Mouse (Mus musculus) adrenal gland, postnatal 4 days (tissue): ENCODE data around the gene Tac4. TPM values are rescaled to one million over a fixed set of nuclear protein-coding genes. Genes with fewer than 3 reads are reported as not detected.
A peak's percentile ranks its signal among the peaks of the same experiment; 100 is the strongest.

Experiments
- DNase-seq, 2 experiments: peaks; one replicate each; pipeline ENCODE4 v3.0.0; 2021 to 2022; ENCODE audit warnings: low spot score in 2 of 2, mixed read lengths in 2 of 2
- long read RNA-seq, 2 experiments: library from polyadenylated mRNA; stranded (forward); transcript quantifications; one replicate each; pipeline ENCODE4 v2.0.0; 2021
- total RNA-seq, 2 experiments: library from RNA; stranded (reverse); gene quantifications; 2 replicates each; pipeline ENCODE4 v1.2.3; 2021

Tac4 gene
- under 1 TPM in 1 of 2 experiments, not detected in 1; 0.22 TPM for total RNA-seq
- long read RNA-seq, experiment 1 = 0 reads
- long read RNA-seq, experiment 2 = 0 reads

DNA sequence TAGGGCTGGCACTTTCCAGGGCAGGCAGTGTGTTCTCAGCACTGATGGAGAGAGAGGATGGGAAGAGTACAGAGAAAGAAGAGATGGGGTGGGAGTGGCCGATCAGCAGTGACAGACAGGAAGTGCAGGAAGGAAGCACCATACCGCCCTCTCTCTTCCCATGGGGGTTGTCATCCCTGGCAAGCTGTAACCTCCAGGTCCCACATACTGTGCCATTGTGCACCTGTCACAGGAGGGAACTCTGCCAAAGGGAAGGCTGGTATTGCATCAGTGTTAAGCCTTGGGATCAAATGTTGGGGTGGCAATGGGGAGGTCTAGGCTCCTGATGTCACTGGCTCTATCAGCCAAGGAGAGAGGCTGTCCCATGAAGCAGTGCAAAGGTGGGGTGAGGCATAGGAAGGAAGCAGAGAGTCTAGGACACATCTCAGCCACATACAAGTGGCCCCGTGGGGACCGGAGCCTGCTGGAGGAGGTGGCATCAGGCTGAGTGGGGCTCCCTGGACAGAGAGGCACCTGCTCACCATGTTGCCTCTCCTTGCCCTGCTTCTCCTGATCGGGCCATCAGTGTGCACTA, at the start of gene Tac4:
Gene Tac4, plus strand, starts transcription at position 352 of the 574 bp plus-strand sequence.
- no peak for DNase-seq

DNA sequence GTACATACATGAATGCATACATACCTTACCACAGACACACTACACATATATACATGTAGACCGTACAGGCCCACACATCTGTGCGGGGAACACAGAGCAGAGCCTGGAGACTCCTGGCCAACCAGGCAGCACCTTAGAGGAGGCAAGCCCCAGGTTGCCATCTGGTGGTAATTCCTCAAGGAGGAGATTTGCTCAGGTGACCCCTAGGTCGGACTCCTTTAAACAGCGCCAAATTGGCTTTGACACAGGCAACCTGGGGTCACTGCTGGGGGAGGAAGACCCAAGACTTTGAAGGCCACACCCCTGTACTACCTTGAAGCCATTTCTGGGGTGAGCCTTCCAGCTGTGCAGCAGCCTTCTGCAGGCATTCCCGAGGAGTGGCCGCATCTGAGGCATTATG, 47.7 kb upstream of the Tac4 start:
- no peak for DNase-seq

DNA sequence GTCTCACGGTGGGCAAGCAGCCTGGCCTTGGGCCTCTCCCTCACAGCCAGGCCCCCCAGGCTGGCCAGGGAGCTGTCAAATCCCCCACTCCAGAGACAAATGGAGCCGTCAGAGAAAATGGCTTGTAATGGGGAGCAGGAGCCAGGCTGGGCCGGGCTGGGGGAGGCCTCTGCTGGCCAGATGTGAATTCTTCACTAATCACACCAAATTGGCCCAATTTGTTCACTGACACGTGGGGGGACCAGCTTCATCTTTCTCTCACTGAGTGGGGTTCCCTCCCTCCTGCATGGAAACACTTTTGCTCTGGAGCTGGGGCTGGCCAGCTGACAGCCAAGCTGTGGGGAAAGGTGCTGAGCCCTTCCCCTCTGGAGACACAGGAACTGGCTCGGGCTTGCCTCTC, 47.0 kb upstream of the Tac4 start:
- DNase-seq = no peak

DNA sequence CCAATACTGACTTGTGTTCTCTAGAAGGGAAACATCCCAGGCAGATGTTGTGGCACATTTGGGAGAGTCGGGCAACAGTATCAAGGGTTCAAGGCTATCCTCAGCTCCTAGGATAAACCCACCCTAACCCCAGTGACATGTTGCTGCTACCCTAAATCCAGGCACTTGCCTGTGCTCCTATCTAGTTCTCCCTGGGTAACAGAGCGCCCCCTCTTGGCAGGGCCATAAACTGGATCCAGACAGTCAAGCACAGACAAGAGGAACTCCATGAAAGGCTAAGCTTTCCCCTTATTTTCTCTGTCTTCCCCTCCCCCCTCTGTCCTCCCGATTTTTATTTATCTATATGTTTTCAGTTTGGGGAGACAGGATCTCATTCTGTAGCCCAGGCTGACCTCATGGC, 45.1 kb upstream of the Tac4 start:
- DNase-seq = no peak

DNA sequence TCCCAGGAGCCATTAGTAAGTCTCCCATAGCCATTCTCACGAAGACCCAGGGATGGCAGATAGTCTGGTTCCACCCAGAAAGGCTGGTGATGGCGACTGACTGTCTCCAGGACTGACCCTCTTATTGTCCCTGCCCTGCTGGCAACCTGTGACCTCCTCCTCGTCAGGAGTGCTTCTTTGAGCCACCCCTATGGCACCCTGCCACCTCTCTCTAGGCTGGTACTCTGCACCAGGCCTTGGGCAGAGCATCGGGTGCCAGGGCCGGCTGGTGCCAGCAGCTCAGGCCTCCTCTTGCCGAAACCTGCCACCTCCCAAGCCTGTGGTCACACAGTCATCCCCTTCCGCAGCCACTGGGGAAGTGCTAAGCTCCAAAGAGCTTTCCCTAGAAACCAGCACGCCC, 42.2 kb upstream of the Tac4 start:
- no peak for DNase-seq

DNA sequence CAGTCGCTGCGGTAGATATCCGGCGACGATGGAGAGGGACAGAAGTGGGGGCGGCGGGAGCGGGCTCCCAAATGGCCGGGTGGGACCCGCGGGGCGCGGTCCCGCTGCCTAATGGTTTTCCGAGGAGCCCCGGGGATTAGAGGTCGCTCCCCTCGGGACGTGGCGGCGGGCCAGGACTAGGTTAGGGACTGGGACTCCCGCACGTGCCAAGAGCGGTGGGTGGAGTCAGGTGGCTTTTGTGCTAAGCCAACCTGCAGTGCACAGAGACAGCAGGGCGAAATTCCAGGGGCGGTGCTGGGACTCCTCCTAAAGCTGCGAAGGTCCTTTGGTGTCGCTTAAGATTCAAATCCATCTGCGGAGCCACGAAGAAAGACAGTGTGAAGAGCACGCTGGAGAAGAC, 37.9 kb upstream of the Tac4 start:
- DNase-seq = no peak

DNA sequence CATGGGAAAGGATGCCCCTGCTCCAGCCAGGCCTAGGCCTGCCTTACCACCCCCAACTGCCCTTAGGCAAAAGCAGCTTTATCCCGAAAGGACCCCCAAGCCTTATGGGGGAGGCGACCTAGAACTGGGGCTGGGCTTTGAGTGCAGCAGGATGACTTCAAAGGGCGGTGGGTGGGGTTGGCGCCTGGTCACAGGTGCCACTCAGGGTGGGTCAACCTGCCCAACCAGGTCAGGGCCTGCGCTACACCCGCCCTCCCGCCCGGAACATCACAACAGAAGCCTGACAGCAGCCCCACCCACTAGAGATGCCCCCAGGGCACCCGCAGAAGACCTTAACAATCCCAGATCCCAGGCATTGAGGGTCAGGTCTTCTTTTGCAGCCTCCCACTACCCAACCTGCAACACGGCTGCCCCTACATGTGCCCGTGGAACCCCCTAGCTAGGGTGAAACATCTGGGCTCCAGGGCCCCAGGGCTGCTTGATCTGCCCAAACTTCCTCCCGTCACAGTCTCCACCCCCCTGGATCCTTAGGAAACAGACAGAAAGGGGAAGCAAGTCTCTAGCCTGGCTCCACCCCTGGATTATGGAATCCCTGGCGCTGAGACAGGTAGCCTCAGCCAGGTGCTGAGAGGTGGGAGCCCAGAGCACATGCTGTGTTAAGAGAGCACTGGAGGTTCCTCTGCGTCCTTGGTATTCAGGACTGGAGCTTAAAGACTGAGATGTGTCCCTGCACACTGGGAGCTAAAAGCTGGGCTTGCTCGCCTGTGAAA, 37.0 kb upstream of the Tac4 start:
- DNase-seq = no peak

DNA sequence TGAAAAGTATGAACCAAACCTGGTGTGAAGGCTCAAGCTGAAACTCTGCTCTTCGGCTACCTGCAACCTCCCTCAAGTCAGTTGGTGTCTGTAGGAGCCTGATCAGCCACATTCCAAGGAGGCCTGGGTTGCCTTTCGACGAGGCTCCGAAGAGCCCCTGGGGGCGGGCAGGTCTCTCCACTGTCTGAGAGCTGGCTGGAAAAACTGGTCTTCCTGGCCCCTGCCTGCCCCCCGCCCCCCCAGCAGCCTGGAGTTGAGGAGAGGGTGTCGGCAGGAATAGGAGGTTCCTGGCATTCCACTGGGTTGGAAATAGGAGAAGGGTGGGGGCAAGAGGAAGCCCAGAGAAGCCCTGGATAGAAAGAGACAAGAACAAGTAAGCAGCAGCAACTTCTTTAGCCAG, 35.9 kb upstream of the Tac4 start:
- DNase-seq = no peak

DNA sequence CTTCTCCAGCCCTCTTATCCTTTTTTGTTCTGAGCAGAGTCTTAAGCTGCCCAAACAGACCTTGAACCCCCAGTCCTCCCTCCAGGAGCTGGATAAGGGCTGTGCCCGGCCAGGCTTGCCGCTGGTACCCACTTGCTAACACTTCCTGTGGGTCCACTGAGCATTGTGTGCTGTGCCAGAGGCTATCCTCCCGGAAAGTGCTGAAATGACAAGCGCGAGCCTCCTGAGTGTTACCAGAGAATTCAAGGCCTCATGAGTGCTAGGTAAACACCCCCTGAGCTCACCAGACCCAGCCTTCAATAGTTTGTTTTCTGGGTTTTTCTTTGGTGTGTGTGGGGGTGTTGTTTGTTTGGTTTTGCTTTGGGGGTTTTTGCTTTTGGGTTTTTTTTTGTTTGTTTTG, 33.9 kb upstream of the Tac4 start:
- no peak for DNase-seq

DNA sequence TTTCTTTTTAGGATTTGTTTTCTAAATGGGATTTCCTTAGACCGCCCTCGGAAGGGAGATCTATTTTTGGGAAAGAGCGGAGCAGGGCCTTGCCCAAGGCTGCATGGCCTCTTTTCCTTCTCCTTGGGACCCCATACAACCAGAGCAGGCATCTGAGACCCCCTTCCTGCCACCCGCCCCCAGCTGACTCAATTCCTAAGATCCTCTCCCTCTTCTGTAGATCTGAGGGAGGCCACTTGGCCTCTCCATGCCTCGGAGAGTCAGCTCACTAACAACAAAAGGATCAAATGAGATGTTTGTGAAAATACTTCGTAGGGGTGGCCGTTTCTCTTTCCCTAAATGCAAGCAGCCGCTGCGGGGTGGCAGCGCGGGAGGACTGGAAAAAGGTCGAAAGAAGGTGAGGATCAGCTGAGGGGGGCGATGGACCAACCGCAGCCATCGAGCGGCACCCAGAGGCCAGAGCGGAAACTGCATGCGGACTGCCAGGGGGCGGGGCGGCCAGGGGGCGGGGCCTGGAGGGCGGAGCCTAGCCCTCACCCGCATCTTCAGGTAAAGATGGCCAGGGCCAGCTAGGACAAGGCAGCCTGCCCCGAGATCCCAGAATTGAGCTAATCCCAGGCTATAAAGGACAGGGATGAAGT, 29.5 kb upstream of the Tac4 start:
- DNase-seq = peak; percentile 62 to 70

DNA sequence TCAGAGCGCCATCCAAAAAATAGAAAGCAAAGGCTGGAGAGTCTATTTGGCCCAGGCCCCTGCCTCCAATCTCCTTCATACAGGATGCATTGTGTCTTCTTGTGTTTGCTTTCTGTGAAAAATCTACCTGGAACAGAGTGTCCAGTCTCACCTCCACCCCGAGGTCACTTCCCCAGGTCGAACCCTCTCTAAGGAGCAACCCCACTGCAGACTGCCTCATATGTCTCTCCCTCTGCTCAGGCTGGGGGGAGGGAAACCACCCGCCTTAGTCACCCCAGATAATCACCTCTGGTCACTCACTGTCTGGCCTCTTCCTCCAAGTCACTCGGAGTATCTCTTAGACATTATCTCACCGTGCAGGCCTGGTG, 29.0 kb upstream of the Tac4 start:
- DNase-seq = no peak

DNA sequence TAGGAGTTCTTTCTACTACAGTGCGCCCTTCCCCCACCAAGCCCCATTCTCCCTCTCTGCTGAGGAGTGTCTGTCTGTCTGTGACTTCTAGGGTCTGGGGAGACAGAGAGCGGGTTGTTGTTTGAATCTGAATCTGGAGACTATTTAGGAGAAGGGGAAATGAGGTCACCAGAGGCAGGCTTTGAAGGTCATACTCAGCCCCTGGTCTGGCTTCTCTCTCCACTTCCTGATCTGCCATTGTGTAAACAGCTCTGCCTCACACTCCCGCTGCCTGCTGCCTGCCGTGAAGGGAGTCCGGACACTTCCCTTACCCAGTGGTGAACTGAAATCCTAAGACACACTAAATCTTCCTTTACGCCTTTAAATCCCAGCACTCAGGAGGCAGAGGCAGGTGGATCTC, 22.9 kb upstream of the Tac4 start:
- no peak for DNase-seq

DNA sequence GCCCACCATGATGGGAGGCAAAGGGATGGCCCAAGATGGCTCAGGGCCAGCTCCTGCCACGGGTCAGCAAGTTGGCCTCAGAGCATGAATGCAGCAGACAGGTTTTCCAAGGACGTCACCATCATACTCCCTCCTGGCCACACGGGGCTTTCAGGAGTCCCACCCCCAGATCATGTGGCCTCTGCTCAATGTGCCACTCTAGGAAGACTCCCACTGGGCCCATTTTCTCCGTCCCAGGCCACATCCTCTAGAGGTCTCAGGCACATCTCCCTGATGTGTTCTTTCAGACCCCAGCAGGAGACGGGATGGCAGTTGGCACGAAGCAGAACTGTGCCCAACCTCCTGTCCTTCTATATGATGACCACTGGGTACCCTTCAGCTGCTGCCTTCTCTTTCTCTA, 18.7 kb upstream of the Tac4 start:
- DNase-seq = no peak

DNA sequence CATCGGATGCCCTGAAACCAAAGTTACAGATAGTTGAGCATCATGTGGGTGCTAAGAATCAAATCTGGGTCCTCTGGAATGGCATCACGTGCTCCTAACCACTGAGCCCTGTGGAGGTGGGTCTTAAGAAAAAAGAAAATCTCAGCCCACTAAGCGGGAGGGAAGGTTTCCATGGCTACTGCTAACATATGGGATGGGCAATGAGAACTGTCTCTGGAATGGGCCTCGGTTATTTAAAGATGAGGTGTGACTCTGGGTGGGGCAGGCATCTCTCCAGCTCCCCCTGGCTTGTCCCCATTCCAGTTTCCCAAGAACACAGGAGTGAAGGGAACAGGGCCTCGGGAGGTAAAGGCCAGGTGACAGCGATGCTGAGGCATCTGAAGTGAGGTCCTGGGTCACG, 15.9 kb upstream of the Tac4 start:
- DNase-seq = no peak

DNA sequence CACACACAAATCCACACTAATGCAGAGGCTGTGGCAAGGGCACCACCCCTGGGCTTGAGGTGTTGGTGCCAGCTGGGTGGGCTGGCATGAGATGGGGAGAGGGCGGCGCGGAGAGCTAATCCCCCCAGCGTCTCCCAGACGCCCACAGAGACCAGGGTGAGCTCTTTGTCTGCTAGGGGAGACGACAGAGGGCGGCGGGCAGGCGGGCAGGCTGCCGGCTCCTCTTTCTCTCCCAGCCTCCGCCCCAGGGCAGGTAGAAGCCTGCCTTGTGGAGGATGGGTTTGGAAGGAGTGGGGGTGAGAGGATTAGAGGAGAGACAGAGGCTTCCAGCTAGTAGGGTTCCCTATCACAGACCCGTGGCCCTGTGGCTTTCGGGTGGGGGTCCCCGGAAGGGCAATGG, 14.3 kb upstream of the Tac4 start:
- DNase-seq = no peak

DNA sequence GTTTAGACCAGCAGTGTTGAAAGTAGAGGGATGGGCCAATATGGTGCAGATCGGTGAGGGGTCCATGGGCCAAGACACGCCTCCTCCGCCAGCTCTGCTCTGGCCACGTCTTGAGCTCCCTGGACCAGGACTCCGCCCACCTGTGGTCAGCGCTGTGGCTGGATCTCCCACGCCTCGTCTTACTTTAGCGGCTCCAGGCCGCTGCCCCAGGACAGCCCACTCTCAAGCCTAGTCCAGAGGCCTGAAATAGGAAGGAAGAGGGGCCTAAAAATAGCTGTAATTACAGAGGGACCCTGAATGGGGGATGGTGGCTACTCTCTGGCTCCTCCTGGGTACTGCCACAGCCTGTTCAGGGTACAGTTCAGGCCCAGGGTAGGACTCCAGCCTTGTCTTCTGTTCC, 11.2 kb upstream of the Tac4 start:
- DNase-seq = no peak

DNA sequence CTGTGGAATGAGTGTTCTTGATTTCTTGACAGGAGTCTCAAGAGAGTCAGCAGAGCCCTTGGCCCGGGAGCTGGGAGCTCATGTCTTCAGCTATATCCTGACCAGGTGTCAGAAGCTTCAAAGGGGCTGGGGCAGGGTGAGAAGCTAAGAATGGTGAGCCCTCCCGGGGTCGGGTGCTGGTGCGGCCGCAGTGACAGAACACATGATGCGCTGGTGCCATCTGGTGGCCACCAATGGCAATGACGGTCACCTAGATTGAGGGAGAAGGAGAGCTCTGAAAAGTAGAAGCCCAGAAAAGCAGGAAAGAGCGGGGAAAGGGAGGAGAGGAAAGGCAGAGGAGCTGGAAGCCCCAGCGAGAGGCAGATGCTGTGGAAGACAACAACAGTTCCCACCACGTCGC, 10.0 kb upstream of the Tac4 start:
- peak; percentile 37 to 58 for DNase-seq

DNA sequence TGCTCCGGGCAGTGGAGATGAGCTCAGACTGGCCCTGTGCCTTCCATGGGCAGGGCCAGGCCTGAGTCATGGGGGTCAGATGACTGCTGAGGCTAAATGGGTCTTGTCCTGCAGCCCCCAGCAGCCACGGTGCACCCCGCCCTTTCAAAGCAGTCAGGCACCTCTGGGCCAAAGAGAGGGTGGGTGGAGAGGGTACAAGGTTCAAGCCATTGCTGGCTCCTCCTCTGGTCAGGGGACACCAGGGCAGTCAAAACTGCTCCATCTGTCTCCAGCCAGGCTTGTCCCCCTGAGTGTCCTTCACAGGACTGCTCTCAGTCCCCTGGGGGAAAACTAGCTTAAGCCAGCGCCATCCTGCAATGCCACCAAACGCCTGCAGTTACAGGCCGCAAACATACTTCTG, 9.2 kb upstream of the Tac4 start:
- DNase-seq = no peak

DNA sequence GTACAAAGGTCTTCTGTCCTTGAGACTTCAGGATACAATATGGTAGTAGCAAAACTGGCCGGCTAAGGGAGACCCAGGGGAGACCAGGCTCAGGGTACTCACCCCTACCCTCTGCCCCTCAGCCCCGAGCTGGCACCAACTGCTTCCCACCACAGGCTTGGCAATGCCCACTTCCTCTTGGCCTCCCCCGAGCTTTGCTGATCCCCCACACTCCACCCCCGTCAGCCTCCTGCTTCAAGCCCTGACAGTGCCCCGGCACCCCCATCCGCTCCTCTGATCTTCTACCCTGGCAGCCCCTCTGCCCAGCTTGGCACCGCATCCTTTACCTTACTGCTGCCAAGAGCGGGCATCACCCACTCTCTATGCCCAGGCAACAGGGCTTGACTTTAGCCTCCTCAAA, 7.2 kb upstream of the Tac4 start:
- DNase-seq = no peak

DNA sequence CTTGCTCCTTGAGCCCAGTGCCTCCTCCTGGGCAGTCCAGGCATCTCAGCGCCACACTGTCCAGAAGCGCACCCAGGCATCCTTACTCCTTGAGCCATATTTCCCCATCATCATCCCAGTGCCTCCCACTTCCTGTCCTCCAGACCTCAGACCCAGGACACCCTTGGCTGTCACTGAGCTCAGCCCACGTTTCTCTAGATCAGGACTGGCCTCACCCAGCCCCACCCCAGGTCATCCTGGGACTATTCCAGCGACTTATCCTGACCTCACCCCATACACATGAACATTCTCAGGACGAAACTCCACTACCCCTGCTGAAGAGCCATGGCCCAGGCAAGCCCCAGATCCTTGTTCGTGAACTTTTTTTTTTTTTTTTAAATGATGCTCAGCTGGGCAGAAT, 5.6 kb upstream of the Tac4 start:
- no peak for DNase-seq

DNA sequence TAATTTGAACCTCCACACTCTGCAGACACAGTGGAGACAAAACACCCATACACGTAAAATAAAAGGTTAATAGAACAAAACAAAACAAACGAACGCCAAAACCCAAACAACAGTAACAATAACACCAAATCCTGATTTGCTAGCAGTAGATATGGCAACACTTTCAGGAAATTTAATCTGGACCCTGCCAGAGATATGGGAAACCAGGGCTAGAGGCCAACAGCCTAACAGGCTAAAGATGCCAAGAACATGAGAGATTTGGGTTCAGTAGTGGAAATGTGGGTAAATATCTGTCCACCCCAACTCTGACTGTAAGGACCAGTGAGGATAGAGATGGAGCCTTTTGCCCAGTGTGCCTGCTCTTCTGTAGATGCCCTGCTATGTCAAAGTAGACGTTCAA, 3.4 kb upstream of the Tac4 start:
- DNase-seq = no peak

DNA sequence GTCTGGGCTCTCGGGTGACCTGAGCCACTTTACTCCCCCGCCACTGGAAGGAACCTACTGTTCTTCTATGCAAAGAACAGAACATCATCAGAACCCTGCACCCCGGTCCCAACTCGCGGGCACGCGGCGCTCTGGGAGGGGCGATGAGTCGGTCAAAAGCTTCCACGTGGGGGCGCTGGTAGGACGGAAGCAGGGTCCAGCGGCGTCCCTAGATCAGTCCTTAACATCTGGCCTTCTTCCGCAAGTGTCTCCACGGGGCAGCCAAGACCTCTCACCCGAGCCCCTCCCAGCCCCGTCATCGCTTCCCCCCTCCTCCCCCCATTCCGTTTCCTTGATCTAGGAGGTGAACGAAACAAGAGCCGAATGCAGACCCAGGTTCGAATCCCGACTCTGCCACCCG, 2.8 kb upstream of the Tac4 start:
- DNase-seq = peak; percentile 65 to 73
